In the genomic region with DNA sequence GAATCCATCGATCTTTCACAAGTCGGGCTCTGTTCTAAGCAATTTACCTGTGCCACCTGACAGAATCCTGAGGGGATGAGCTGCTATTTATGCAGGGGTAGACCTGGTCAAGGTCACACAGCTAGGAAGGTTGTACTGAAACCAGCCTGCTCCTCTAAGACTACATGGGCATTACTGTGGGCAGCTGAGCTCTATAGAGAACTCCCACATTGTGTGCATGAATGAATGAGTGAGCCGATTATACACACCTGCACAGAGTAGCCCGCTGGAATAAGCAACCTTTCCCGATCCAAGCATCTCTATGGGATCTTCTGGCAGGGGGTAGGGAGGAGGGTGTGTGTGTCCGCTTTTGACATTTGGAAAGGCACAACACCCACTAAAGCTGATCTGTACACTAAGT, we compare ENCODE assay signal across 13 mouse cellular contexts. TPM values are rescaled to one million over a fixed set of nuclear protein-coding genes. Genes with fewer than 3 reads are reported as not detected.
DNase-seq lines count a peak whose midpoint lies in the region; ATAC-seq and TF ChIP-seq lines count a peak whose summit lies in the region.
"Had no signal": no experiment of that assay in that cellular context is flagged by ENCODE, and none has a peak within 500 bp of the region (broad histone marks: within the 10 kb centered on the region; RNA-seq: fewer than 3 reads in every experiment).

No protein-coding gene starts in this region.

- peak overlapping the region; percentile 82 for H3K27ac ChIP-seq in heart, embryonic 15.5 days
- no peak overlapping the region for H3K27ac ChIP-seq in neural tube, embryonic 12.5 days
- H3K27ac ChIP-seq in limb, embryonic 11.5 days (replicated peaks; ENCODE audit: low read depth, low read length) = no peak overlapping the region
- H3K27ac ChIP-seq in thymus, adult 2 months (ENCODE audit: control insufficient read depth, insufficient read depth, low read length) = no peak overlapping the region

- H3K9ac ChIP-seq in heart, embryonic 15.5 days = no peak overlapping the region
- no peak overlapping the region for H3K9ac ChIP-seq in neural tube, embryonic 12.5 days
- no peak overlapping the region for H3K9ac ChIP-seq in limb, embryonic 11.5 days (ENCODE audit: low read length)

- H3K27me3 ChIP-seq in heart, embryonic 15.5 days = no peaks in the 10 kb centered on the region
- no peaks in the 10 kb centered on the region for H3K27me3 ChIP-seq in neural tube, embryonic 12.5 days (replicated peaks)
- no peaks in the 10 kb centered on the region for H3K27me3 ChIP-seq in limb, embryonic 11.5 days (ENCODE audit: control insufficient read depth, insufficient read depth, low read length)
- no peaks in the 10 kb centered on the region for H3K27me3 ChIP-seq in thymus, adult 2 months (ENCODE audit: control insufficient read depth, insufficient read depth, low read length)
- H3K27me3 ChIP-seq: CH12.LX; embryonic facial prominence, embryonic 13.5 days had no signal

- WGBS in heart, embryonic 15.5 days = 69% methylated on average over 6 of the region's 6 CpGs
- WGBS in neural tube, embryonic 12.5 days = 84% methylated on average over 6 of the region's 6 CpGs
- 80% methylated on average over 6 of the region's 6 CpGs for WGBS in limb, embryonic 11.5 days
- 60% methylated on average over 6 of the region's 6 CpGs for WGBS in thymus, adult 2 months

- H3K4me3 ChIP-seq in heart, embryonic 15.5 days = no peak overlapping the region
- H3K4me3 ChIP-seq in neural tube, embryonic 12.5 days = no peak overlapping the region
- no peak overlapping the region for H3K4me3 ChIP-seq in limb, embryonic 11.5 days (ENCODE audit: low read depth, low read length)
- no peak overlapping the region for H3K4me3 ChIP-seq in thymus, adult 2 months (ENCODE audit: control insufficient read depth, insufficient read depth, low read length)
- H3K4me3 ChIP-seq: embryonic facial prominence, embryonic 13.5 days had no signal

- ATAC-seq in heart, embryonic 15.5 days (replicated peaks; ENCODE audit: insufficient number of reproducible peaks, insufficient read depth, low FRiP score, low read depth) = no peak
- ATAC-seq in neural tube, embryonic 12.5 days (ENCODE audit: low FRiP score, low read depth) = 0 out of 2 replicates have a peak, but pooled peaks have one; percentile 2
- ATAC-seq in limb, embryonic 11.5 days (ENCODE audit: insufficient number of reproducible peaks, low FRiP score, low TSS enrichment, low read depth) = peak; percentile 6; the same call in 1 of the 2 replicates

- H3K4me1 ChIP-seq in heart, embryonic 15.5 days (replicated peaks) = peaks cover 24% of the 10 kb centered on the region
- peaks cover 9% of the 10 kb centered on the region for H3K4me1 ChIP-seq in neural tube, embryonic 12.5 days
- peaks cover 4% of the 10 kb centered on the region; the same call in 1 of the 2 replicates for H3K4me1 ChIP-seq in limb, embryonic 11.5 days (ENCODE audit: control insufficient read depth, insufficient read depth, low read length)
- H3K4me1 ChIP-seq in thymus, adult 2 months (replicated peaks; ENCODE audit: control insufficient read depth, insufficient read depth, low read length) = no peaks in the 10 kb centered on the region

- TF ChIP-seq POLR2A in thymus, adult 2 months (IDR thresholded peaks at IDR 0.05; ENCODE audit: control insufficient read depth, extremely low read depth, insufficient read depth, low read length, poor library complexity) = no peak

- no peaks in the 10 kb centered on the region for H3K36me3 ChIP-seq in heart, embryonic 15.5 days
- H3K36me3 ChIP-seq in neural tube, embryonic 12.5 days = no peaks in the 10 kb centered on the region
- no peaks in the 10 kb centered on the region for H3K36me3 ChIP-seq in limb, embryonic 11.5 days (ENCODE audit: control insufficient read depth, insufficient read depth, low read length)
- no peaks in the 10 kb centered on the region for H3K36me3 ChIP-seq in thymus, adult 2 months (ENCODE audit: control insufficient read depth, insufficient read depth, low read length)
- H3K36me3 ChIP-seq: embryonic facial prominence, embryonic 13.5 days had no signal

- DNase-seq in heart, postnatal 4 days = no peak
- DNase-seq in neural tube, embryonic 10.5 days (ENCODE audit: extremely low spot score, low spot score) = no peak
- DNase-seq in limb, embryonic 11.5 days (ENCODE audit: low spot score) = no peak
- DNase-seq in T-cell, adult 2 months (ENCODE audit: low spot score) = no peak
- no peak for DNase-seq in thymus, adult 2 months
- DNase-seq in thymus, postnatal 14 days = no peak
- DNase-seq: lung, adult 18-20 months had no signal

- no peak overlapping the region for H3K4me2 ChIP-seq in heart, embryonic 15.5 days
- no peak overlapping the region for H3K4me2 ChIP-seq in neural tube, embryonic 12.5 days (replicated peaks)
- H3K4me2 ChIP-seq in limb, embryonic 11.5 days (ENCODE audit: low read depth, severe bottlenecking) = no peak overlapping the region

- no peak for TF ChIP-seq CTCF in thymus, adult 2 months (IDR thresholded peaks at IDR 0.05; ENCODE audit: borderline replicate concordance, control insufficient read depth, extremely low read depth, insufficient read depth, low read length, poor library complexity)

- H3K9me3 ChIP-seq in heart, embryonic 15.5 days (replicated peaks) = no peaks in the 10 kb centered on the region
- H3K9me3 ChIP-seq in neural tube, embryonic 12.5 days = no peaks in the 10 kb centered on the region
- H3K9me3 ChIP-seq in limb, embryonic 11.5 days (ENCODE audit: control insufficient read depth, low read length) = no peaks in the 10 kb centered on the region
- H3K9me3 ChIP-seq: embryonic facial prominence, embryonic 13.5 days had no signal

RNA-seq across cellular contexts. Expression of a gene that starts 31.8 kb away (rescaled TPM):
- polyA plus RNA-seq in heart, embryonic 15.5 days (2015; fragmentation: Nextera tagmentation; extraction: Ambion mirVana) = not detected in 2 replicates
- not detected for total RNA-seq in heart, postnatal 4 days (2021)
- polyA plus RNA-seq in neural tube, embryonic 12.5 days (2016; fragmentation: Nextera tagmentation; extraction: Ambion mirVana) = not detected in 2 replicates
- polyA plus RNA-seq in limb, embryonic 11.5 days (2014; fragmentation: Nextera tagmentation; extraction: Ambion mirVana) = not detected in 2 replicates
- polyA plus RNA-seq in thymus, adult 2 months (2012; rRNA removed) = 1.4 and 1.6 TPM in 2 replicates
- total RNA-seq: CH12.LX; granulocyte monocyte progenitor cell, adult 5-6 weeks; layer of hippocampus, adult 8-10 months had no signal
- polyA plus RNA-seq: embryonic facial prominence, embryonic 13.5 days had no signal

RNA-seq across cellular contexts. Expression of a gene that starts 46.3 kb away (rescaled TPM):
- 4.6 and 5.4 TPM in 2 replicates for polyA plus RNA-seq in heart, embryonic 15.5 days (2015; fragmentation: Nextera tagmentation; extraction: Ambion mirVana)
- total RNA-seq in heart, postnatal 4 days (2021) = 1 to 10 TPM; 3.3 to 3.8 TPM
- 8.3 and 10.1 TPM in 2 replicates for polyA plus RNA-seq in neural tube, embryonic 12.5 days (2016; fragmentation: Nextera tagmentation; extraction: Ambion mirVana)
- 7.7 and 9.2 TPM in 2 replicates for polyA plus RNA-seq in limb, embryonic 11.5 days (2014; fragmentation: Nextera tagmentation; extraction: Ambion mirVana)
- 0.59 and 0.81 TPM in 2 replicates for polyA plus RNA-seq in thymus, adult 2 months (2012; rRNA removed)
- total RNA-seq: CH12.LX; granulocyte monocyte progenitor cell, adult 5-6 weeks had no signal

RNA-seq across cellular contexts. Expression of a gene that starts 48.6 kb away (rescaled TPM):
- polyA plus RNA-seq in heart, embryonic 15.5 days (2015; fragmentation: Nextera tagmentation; extraction: Ambion mirVana) = 17.3 and 20.1 TPM in 2 replicates
- 10 to 100 TPM; 38.7 to 39.4 TPM for total RNA-seq in heart, postnatal 4 days (2021)
- polyA plus RNA-seq in neural tube, embryonic 12.5 days (2016; fragmentation: Nextera tagmentation; extraction: Ambion mirVana) = 52.4 and 53.4 TPM in 2 replicates
- 41.2 and 43.8 TPM in 2 replicates for polyA plus RNA-seq in limb, embryonic 11.5 days (2014; fragmentation: Nextera tagmentation; extraction: Ambion mirVana)
- 35.0 and 40.9 TPM in 2 replicates for polyA plus RNA-seq in thymus, adult 2 months (2012; rRNA removed)
